Mouse (Mus musculus): Measurements from ENCODE around the gene Msh4.
"Not testable (repeated sequence)": the region's sequence is repeated elsewhere in the genome, so short reads cannot be mapped to it uniquely, and the experiment has no call there.

Gene Msh4

DNA sequence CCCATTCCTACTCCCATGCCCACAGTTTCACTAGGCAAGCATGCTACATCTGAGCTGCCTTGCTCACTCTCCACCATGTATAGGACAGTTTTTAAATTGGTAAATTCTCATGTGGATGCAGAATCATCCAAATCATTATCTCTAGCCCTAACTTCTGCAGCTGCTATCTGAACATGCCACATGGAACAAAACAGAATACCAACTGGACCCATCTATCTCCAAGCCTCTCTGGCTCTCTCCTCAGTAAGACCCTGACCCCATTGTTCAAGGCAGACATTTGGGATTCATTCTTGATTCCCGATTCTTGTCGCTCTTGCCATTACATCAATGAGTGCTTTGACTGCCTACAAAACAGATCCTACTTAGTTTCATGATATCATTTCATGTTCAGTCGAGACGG lies 59.8 kb downstream of the Msh4 start:
- no peak for DNase-seq

DNA sequence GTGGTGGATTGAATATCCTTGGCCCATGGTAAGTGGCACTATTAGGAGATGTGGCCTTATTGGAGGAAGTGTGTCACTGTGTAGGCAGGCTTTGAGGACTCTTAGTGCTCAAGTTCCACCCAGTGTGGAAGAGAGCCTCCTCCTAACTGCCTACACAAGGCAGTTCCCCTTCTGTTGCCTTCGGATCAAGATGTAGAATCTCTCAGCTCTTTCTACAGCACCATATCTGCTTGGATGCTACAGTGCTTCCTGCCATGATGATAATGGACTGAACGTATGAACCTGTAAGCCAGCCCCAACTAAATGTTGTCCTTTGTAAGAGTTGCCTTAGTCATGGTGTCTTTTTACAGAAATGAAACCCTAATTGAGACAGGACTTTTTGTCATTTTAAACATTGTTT lies 60.4 kb downstream of the Msh4 start:
- no peak for DNase-seq

DNA sequence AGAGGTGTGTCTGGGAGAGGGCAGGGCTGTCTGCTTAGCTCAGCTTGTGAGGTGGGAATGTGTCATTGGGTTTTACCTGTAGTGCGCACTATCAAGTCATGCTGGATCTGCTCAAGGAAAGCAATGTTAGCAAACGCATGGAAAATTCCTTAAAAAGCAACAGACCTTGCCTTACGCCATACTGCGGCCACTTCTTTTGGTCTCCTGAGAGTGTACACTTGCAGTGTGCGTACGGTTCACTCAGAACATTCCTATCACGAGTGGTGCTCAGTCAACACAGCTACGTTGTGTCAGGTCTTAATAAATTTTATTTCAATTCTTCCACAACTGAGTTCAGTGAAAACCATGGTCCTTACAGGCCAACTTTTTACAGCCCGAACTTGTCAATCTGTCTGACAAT lies 61.2 kb downstream of the Msh4 start:
- no peak for DNase-seq

DNA sequence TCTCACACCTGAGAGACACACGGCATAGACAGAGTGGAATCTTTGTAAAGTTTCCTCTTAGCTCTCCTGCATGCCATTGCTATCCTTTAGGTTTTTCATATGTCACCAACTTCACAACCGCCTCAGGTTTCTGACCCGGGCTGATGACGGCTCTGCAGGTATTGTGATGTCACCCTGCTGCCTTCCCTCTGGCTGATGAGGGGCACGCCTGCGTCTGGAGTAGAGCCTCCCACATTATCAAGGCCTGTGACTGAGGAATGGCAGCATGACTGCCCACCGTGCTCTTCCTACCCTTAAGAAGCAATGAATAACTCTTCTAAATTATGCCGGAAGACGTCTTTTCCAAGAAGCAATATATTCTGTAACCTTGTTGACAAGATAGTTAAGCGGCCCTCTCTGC lies 61.9 kb downstream of the Msh4 start, which contains the start of gene Asb17:
Asb17 (plus strand) TSS at position 180 of the 400 bp plus-strand sequence.
- DNase-seq, result no peak

DNA sequence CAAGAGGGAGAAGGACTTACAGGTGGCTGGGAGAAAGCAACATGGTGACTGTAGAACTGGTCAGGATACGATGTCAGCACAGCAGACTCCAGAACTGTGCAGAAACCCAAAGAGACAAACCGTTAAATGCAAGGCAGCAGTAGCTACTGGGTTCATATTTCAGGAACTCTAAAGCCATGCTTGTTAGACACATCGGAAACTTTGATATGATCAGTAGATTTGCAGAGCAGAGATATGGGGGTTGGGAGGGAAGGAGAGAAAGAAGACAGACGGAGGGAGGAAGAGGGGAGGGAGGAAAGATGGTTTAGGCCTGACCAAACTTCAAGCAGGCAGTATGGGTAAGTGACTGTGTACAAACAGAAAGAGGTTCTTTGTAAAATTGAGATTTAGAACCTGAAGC lies 68.3 kb downstream of the Msh4 start:
- no peak for DNase-seq

DNA sequence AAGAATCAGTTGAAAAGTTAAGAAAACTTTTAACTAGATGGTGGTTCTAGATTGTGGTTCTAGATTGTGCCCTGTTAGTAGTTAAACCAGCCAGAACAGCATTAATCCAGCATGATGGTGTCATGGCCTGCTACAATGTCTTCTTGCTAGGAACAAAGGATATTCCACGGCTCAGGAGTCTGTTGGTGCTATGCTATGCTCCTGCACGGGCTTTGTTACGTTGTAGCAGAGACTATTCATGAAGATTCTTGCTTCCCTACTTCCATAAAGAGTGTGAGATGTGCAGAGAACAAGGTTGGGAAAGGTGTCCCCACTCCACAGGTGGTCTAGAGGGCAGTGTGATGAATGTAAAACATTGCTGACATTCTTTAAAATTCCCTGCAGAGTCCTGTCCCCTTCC lies 69.6 kb downstream of the Msh4 start:
- DNase-seq, result no peak

DNA sequence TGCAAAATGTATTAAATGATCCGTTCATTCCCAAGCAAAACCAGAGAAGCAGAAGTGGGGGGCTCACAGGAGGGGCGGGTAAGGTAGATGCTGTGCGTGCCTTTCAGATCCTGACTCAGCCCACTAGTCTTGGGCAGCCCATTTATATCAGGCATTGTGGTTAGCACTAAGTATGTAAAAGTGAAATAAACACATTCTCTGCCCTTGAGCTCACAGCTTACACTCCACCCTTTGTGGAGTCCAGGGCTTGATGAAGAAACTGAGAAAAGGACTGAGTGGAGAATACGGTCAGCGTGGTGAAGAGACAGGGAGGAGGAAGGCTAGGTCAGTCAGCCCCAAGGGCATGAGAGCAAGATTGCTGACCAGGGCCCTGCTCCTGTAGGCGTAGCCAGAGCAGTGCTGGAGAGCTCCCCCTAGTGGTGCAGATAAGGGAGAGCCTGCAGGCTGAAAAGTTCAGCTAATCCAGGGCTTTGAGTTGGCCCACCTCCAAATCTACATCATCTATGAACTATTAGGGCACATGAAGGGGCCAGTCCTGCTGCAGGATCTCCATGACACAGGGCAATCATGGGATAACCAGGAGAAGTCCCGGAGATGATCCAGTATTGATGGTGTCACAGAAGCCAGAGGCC lies 70.4 kb downstream of the Msh4 start:
- DNase-seq, result peak; percentile 66

DNA sequence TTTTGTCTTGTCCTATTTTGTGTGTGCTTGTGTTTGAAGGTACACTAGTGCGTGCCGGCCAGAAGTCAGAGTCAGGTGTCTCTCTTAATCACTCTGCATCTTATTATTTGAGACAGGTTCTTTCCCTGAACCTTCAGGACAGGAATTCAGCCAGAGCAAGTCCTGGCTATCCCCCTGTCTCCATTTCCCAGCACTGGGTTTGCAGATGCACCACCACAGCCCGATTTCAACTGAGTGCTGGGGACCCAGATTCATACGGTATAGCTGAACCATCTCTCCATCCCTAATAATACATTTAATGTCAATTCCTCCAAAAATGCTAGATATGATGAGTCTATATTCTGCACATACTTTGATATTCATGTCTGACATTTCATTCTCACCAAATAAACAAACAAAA lies 71.9 kb downstream of the Msh4 start:
- DNase-seq, result no peak

DNA sequence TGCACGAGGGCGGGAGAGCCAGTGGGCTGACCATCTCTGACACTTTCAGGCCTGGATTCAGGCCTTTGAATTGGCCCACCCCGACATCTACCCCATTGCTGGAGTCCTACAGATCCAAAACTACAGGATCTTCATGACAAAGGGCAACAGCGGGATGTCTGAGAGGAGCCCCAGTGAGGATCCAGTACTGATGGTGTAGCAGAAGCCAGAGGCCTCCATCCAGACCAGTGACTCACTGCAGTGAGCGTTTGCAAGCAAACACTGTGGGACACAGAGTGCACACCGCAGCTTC lies 73.3 kb downstream of the Msh4 start:
- DNase-seq, result no peak

DNA sequence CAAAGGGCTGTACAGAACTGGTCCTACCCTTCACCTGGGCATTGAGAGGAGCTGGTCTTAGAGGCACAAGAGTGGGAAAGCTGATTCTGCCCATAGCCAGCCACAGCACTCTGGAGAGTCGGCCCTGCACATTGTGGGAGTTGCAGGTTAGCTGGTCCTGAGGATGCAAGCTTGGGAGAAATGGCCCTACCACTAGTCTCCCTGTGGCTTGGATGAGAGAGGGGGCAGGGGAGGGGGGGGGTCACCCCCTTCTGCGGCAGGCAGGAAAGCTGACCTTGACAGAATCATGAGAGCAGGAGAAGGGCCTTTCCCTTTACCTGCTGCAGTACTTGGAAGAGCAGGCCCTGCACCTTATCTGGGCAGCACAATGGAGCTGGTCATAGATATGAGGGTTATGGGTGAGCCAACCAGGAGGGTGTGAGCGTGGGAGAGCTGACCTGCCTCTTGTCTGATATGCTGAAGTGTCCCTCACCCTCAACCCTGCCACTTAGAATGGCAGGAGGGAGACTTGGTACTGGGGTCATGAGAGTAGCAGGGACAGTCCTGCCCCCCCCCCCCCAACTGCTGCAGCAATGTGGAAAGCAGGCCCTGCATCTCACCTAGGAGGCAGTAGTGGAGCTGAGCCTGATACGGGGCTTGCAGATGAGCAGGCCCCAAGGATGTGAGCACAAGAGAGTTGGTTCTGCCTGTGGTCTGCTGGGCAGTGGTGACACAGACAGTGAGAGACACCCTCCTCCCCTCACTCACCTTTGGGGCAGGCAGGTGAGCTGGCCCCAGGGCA lies 73.9 kb downstream of the Msh4 start:
- DNase-seq, result no peak

DNA sequence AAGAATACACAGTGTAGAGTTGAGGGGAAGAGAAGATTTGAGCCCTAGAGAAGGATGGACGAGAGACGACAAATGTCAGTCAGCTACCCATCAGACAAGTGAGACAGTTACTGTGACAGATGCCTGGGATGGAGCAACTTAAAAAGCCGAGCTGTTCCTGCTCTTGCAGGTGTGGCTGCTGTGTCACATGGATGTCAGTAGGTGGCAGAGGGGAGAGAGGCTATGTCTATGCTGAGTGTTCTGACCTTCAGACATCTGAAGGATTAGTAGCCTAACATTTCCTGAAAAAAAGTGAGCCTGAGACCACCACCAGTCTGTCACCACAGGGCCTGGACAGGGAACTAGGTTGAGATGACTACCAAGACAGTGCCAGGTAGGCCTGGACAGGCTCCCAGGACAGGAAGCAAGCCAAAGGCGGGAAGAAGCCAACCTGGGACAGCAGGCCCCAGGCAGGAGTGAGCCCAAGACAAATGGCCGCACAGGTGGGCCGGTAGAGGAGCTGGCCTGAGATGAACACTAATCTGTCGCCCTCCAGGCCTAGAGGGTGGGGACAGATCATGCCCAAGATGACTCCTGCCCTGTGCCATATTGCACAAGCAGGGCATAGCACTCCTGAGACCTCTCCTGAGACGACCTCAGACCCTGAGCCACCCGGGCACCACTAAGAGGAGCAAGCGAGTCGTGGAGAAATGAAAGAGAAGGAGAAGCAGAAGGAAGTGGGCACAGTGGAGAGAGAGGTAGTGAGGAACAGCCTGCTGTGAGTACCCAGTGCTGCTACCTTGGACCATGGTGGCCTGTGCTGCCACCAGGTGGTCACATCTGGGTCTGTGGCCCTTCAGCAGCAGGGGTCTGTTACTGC lies 74.7 kb downstream of the Msh4 start:
- no peak for DNase-seq

DNA sequence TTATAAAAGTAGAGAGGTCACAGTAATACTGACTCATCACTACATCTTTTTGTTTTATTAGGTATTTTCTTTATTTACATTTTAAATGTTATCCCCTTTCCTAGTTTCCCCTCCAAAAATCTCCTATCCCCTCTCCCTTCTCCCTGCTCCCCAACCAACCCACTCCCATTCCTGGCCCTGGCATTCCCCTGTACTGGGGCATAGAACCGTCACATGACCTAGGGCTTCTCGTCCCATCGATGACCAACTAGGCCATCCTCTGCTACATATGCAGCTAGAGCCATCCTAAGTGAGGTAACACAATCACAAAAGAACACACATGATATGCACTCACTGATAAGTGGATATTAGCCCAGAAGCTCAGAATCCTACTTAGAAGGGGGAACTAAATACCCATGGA lies 76.2 kb downstream of the Msh4 start:
- not testable (repeated sequence) for DNase-seq

DNA sequence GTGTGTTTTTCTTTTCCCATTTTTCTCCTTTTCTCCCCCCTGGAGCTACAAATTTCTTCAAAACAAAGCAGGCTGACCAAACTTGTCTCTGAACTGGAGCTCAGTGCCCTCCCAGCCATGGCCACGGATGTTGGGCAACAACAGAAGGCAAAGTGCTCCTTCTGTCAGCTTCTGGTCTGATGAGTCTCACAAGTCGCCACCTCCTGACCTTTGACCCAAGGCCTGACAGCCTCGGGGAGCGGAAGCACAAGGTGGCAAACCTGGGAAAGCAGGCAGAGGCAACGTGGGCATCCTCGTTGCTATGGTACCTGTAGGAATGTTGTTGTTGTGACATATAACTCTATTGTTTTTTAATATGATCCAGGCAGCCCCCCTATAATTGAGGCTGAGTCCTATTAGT lies 79.3 kb downstream of the Msh4 start:
- DNase-seq, result no peak

DNA sequence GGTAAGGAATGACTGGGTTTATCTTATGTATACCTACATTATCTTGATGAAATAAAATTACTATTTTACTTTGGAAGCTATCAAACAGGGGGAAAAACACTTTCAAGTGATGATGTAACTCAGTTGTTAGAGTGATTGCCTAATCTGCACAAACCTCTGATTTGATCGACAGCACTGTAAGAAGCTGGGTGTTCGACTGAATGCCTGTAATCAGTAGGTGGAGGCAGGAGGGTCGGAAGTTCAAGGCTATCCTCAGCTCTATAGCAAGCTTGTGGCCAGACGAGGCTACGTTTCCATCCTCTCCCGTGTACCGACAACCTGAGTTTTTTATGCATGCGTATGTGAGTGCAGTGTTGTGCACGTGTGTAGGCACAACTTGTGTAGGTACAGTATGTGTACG lies 80.7 kb downstream of the Msh4 start:
- DNase-seq, result no peak

DNA sequence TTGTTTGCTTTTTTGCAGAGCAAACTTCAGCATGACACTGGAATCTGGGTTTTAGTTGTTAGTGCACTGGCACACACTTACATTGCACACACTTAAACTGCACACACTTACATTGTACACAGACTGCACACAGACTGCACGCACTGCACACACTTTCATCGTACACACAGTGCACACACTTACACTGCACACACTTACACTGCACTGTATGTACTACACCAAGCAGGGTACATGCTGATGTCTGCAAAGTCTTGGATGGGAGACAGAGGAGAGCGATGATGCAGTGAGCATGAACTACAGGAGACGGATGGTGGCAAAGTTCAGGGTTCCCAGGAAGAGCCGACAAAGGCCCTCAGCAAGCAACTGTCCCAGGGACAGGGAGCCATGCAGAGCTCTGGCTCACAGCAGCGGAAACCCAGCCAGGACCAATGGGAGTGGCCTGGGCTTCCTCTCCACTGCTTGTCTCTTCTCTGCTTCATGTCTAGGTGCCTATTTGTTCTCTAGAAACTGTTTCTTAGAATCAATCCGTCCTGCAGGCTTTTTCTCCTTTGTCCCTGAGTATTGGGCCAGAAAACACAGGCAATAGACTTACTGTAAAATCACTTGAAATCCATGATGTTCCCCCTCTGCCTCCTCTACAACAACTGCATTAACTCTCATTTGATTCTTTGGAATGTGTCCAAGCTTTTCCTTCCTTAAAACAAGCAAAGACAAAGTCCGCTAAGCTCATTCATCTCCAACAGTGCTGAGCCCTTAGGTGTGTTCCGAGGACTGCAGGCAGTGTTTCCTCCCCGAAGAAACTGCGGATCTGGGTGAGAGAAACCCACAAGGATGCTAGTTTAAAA lies 82.0 kb downstream of the Msh4 start:
- DNase-seq, result peak; percentile 10

DNA sequence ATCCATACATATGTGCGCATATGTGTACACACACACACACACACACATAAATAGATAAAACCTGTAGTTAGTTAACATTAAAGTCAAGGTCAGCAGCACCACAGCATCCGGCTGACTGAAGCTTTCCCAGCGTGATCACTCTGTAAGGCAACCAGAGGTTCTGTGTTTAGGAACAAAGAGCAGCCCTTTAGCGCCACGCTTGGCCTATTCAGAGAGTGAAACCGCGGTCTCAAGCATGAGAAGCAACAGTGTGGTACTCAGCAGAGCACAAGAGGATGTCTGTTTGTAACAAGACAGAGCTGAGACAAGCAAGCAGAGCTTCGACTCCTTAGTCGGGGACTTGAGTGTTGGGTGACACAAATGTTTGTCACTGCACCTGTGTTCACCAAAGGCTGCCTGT lies 86.5 kb downstream of the Msh4 start:
- no peak for DNase-seq

DNA sequence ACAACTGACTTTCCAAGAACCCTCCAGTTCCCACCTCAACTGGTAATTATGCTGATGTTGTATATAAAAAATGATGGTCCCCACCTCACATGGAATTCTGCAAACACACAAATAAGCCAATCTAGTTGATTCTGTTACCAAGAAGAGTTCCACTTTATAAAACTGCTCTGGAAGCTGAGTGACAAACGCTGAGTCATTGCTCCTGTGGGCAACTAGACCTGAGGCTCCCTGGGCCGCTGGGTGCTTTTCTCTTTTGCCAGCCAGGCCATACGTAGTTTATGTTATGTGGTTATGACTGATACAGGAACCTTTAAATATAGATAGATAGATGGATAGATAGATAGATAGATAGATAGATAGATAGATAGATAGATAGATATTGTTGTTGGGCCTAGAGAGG lies 87.2 kb downstream of the Msh4 start:
- DNase-seq, result no peak

DNA sequence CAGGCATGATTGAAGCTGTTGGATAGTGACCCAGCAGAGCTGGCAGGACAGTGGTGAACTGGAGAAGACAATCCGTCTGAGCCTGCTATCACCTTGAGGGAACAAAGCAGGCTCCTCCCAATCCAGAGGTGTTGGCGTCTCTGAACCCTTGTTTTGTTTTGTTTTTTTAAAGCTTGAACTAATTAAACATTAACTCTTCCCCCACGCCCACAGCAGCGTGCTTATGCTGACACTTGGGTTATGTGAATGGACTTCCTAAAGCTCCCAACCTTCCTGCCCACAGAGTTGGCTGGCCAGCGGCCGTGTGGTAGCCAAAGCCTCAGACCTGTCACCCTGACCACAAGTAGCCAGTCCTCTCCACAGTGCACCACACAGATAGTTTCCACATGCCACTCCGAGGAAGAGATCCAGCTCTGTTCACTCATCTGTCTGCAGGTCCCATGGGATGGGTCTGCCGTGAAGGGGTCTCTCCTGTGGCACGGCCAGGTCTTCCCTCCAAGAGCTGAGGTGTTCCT lies 88.5 kb downstream of the Msh4 start:
- DNase-seq, result peak; percentile 37

DNA sequence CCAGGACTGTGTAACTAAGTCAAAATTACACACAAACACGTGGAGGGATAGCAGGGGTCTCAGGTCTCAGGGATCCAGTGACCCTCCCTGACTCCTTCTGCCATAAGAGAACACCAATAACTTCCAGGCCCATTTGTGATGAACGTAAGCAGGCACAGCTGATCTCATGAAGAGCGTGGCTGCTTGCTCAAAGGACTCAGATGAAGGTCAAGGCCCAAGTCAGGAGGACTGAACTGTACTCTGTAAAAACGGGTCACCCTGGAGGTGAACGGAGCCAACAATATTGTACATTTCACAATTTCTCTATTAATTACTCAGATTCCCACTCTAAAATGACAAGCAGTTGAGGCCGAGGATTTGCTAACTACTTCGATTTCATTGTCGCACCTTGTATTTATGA lies 91.9 kb downstream of the Msh4 start:
- no peak for DNase-seq

DNA sequence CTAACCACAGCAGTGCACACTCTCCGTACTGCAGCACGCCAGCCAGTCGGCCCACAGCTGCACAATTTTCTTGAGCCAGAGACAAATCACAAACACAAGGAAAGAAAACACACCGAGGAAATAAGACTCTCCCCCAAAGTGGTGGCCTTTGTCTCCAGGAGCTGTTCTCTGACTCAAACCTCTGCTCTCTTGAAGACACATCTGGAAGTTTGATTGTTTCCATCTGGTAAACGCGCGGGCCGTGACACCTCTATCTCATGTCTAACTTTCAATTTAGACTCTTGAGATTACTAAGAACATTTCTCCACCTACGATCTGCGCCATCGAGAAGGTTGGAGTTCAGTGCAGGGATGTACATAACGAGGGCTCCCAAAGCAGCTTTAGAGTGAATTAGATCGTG lies 97.5 kb downstream of the Msh4 start:
- DNase-seq, result no peak

DNA sequence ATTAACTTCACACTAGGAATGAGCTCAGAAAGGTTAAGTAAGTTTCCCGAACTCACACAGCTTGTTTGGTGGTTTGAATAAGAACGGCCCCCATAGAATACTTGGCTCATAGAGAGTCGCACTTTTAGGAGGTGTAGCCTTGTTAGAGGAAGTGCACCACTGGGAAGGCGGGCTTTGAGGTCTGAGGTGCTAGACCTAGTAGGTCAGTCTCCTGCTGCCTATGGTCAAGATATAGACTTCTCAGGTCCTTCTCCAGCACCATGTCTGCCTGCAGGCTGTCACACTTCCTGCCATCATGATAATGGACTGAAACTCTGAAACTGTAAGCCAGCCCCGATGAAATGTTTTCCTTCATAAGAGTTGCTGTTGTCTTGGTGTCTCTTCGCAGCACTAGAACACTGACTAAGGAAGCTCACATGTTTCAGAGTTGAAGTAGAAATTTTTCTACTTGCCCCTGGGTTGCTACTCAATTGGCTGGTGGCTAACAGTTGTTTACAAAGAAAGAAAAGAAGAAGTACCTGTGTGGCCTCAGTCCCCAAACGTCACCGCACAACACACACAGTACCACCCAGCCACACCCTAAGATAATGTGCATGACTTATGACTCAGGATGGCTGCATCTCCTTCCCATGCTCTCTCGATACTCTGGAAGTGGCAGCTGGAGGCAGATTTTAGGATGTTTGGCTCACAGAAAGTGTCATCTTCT lies 98.3 kb downstream of the Msh4 start:
- no peak for DNase-seq

All from kidney, adult 11 months (tissue).